Mouse (Mus musculus) pancreas, adult 10 weeks (tissue): ENCODE results near the gene Gm5795. TPM values are rescaled to one million over a fixed set of nuclear protein-coding genes. Genes with fewer than 3 reads are reported as not detected.

Experiments used
- polyA plus RNA-seq: library from polyadenylated mRNA; stranded (reverse); fragments of 350-450 nt; fragmentation: Illumina TruSeq; extraction: RNeasy Lipid Tissue Mini Kit (QIAGEN cat#74804); gene quantifications from one replicate; pipeline ENCODE4 v1.2.3, GENCODE M21; 2015; ENCODE audit warnings: low read depth, low replicate concordance; ENCODE audit not compliant: insufficient read depth

The Gm5795 gene
- polyA plus RNA-seq = not detected

GRCm38 (mm10) chr14:3187955-3188354 is at the start of gene Gm5795:
Gene Gm5795, plus strand, starts transcription at chr14:3188255.

GRCm38 (mm10) chr14:3208272-3209152 is 20.5 kb downstream of the Gm5795 start, which contains the start of gene D830030K20Rik:
Gene D830030K20Rik, plus strand, starts transcription at chr14:3208488.

Other genes starting within 250 kb of the Gm5795 start
- not detected for gene Gm2888, start 158.3 kb upstream of the Gm5795 start, polyA plus RNA-seq
- not detected for gene Gm2897, start 139.0 kb upstream of the Gm5795 start, polyA plus RNA-seq
- gene Gm10340, start 54.3 kb upstream of the Gm5795 start, polyA plus RNA-seq = not detected
- gene D830030K20Rik, start 20.2 kb downstream of the Gm5795 start, polyA plus RNA-seq = not detected
- gene Gm2956, start 144.4 kb downstream of the Gm5795 start, polyA plus RNA-seq = not detected
- gene Gm10413, start 206.8 kb downstream of the Gm5795 start, polyA plus RNA-seq = not detected
- gene Gm10409, start 224.4 kb downstream of the Gm5795 start, polyA plus RNA-seq = not detected
- not detected for gene Gm3005, start 239.8 kb downstream of the Gm5795 start, polyA plus RNA-seq